Mouse (Mus musculus) midbrain, postnatal 0 days (tissue): ENCODE measurements around the gene Tdrd3. TPM values are rescaled to one million over a fixed set of nuclear protein-coding genes. Genes with fewer than 3 reads are reported as not detected.

Experiments
- ATAC-seq: fragments of 200-750 bp; cut with Nextera tagmentation; 2 replicates; pipeline ENCODE4 v1.8.0; 2017; ENCODE audit warnings: moderate number of reproducible peaks, mild to moderate bottlenecking, moderate TSS enrichment, moderate library complexity; ENCODE audit not compliant: low FRiP score
- DNase-seq: peaks from one replicate; pipeline ENCODE4 v3.0.0-alpha.2; 2015; ENCODE audit warnings: low spot score
- H3K27ac ChIP-seq: fragments of 300-500 bp; sonication (generic); 2 replicates; pipeline ENCODE4 v1.5.1; 2014; ENCODE audit warnings: low read depth, mild to moderate bottlenecking, low read length, mixed read lengths
- H3K27me3 ChIP-seq: fragments of 300-500 bp; sonication (generic); 2 replicates; pipeline ENCODE4 v1.6.1; 2014; ENCODE audit warnings: low read length, control low read depth, mixed read lengths; ENCODE audit not compliant: insufficient read depth
- H3K36me3 ChIP-seq: fragments of 300-500 bp; sonication (generic); 2 replicates; pipeline ENCODE4 v1.6.1; 2014; ENCODE audit warnings: low read length, control low read depth, mixed read lengths; ENCODE audit not compliant: insufficient read depth
- H3K4me1 ChIP-seq: fragments of 300-500 bp; sonication (generic); 2 replicates; pipeline ENCODE4 v1.6.1; 2014; ENCODE audit warnings: mild to moderate bottlenecking, control low read depth, antibody characterized with exemption, low read length, mixed read lengths; ENCODE audit not compliant: insufficient read depth
- H3K4me2 ChIP-seq: fragments of 300-500 bp; sonication (generic); 2 replicates; pipeline ENCODE4 v1.6.1; 2014; ENCODE audit warnings: low read depth, mild to moderate bottlenecking, low read length, mixed read lengths; ENCODE audit not compliant: poor library complexity, severe bottlenecking
- H3K4me3 ChIP-seq: fragments of 300-500 bp; sonication (generic); 2 replicates; pipeline ENCODE4 v1.5.1; 2014; ENCODE audit warnings: low read depth, mild to moderate bottlenecking, low read length, moderate library complexity
- H3K9ac ChIP-seq: fragments of 300-500 bp; sonication (generic); replicated peaks from 2 replicates; pipeline ENCODE4 v1.6.1; 2014; ENCODE audit warnings: mild to moderate bottlenecking, low read length, moderate library complexity, mixed read lengths; ENCODE audit not compliant: poor library complexity, severe bottlenecking
- H3K9me3 ChIP-seq: fragments of 300-500 bp; sonication (generic); 2 replicates; pipeline ENCODE4 v1.6.1; 2016; ENCODE audit warnings: low read length, control low read depth
- CTCF ChIP-seq: IDR thresholded peaks from 2 replicates; pipeline ENCODE4 v1.5.1; 2016; ENCODE audit warnings: antibody characterized with exemption, mild to moderate bottlenecking
- WGBS: fragments of 180-500 bp; shearing (Covaris S2); extraction: QIAGEN DNeasy Blood & Tissue Kit; methylation state at CpG from one replicate; pipeline ENCODE4 v1.1.7; 2014; 5-methylcytosine and 5-hydroxymethylcytosine counted together
- polyA plus RNA-seq: library from polyadenylated mRNA; unstranded; fragments of >200 nt; fragmentation: Nextera tagmentation; extraction: Ambion mirVana; gene quantifications from 2 replicates; pipeline ENCODE4 v1.2.1, GENCODE M21; 2015
- total RNA-seq: library from RNA; depleted of rRNA; stranded (reverse); fragments of >200 nt; gene quantifications from 2 replicates; pipeline ENCODE4 v1.2.3, GENCODE M21; 2014

Tdrd3 gene
- total and polyA plus RNA-seq, 2 experiments from 2014 or later = 25.7 to 31.1 TPM

DNA sequence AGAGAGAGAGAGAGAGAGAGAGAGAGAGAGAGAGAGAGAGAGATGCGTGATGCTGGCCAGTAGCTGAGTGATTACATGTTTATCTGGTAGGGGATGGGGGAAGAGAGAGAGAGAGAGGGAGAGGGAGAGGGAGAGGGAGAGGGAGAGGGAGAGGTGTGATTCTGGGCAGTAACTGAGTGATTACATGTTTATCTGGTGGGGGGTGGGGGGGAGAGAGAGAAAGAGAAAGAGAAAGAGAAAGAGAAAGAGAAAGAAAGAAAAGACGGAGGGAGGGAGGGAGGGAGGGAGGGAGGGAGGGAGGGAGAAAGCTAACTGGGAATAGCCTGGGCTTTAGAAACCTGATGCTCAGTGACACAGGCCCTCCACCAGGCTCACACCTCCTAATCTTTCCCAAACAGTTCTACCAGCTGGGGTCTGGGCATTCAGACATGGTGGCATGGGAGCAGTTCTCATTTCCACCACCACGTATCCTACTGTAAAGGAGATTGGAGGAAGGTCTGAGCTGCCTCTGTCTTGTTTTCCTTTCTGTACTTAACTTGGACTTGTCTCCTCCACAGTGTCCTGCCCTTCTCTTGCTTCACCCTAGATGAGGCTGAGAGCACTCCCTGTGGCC is 62.0 kb downstream of the Tdrd3 start:
- Histone ChIP-seq H3K27me3 (no peaks in the 10 kb centered on the region), H3K27ac (no peak overlapping the region), H3K4me3 (no peak overlapping the region), H3K4me1 (no peaks in the 10 kb centered on the region), H3K36me3 (peaks cover 6% of the 10 kb centered on the region; the same call in 1 of the 2 replicates), H3K9me3 (no peaks in the 10 kb centered on the region), H3K4me2 (no peak overlapping the region), H3K9ac (no peak overlapping the region)
- no peak for TF ChIP-seq CTCF
- ATAC-seq (no peak), DNase-seq (no peak)
- 74% methylated on average over 2 of the region's 3 CpGs for WGBS

DNA sequence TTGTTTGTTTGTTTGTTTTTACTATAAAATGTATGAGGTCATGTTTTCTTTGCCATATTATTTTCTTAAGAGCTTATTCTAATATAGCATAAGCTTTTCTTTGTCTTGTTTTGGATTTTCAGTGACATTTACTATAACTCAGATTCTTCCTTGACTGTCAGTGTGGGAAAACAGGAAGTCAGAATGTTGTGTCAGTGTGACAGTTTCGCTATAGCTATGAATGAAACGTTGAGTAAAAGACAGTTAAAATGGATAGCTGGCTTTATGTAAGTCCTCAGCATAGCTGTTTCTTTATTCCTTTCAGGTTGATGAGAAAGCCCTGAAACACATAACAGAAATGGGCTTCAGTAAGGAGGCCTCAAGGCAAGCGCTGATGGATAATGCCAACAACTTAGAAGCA is 69.4 kb downstream of the Tdrd3 start:
- Histone ChIP-seq H3K4me2 (no peak overlapping the region), H3K4me3 (no peak overlapping the region), H3K9ac (no peak overlapping the region), H3K9me3 (no peaks in the 10 kb centered on the region), H3K27ac (no peak overlapping the region), H3K27me3 (no peaks in the 10 kb centered on the region), H3K36me3 (peaks cover 10% of the 10 kb centered on the region), H3K4me1 (no peaks in the 10 kb centered on the region)
- WGBS = 87% methylated on average over 3 of the region's 3 CpGs
- ATAC-seq = no peak
- DNase-seq = no peak
- no peak for TF ChIP-seq CTCF

DNA sequence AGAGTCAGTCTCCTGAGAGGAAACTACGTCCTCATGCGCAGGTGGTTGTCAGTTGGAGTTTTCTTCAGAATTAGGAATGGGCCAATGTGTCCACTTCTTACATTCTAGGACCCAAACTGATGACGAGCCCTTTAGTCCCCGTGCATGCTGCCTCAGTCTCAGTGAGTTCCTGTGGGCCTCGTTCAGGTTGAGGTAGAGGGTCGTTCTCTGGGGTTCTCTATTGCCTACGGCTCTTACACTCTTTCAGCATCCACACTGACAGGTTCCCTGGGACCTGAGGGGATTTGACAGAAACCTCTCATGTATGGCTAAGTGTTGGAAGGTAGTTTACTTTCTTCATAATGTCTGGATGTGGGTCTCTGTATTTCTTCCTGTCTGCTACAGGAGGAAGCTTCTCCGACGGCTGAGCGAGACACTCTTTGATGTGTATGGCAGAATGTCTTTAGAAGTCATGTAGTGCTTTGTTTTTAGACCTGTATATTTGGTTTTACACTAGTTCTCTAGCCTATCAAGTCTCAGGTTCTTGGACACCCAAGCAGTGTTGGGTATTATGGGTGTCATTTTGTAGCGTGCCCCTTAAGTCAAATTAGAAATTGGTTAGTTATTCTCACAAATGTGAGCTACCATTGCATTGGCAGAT is 81.6 kb downstream of the Tdrd3 start:
- Histone ChIP-seq H3K9me3 (no peaks in the 10 kb centered on the region), H3K27me3 (no peaks in the 10 kb centered on the region), H3K27ac (no peak overlapping the region), H3K4me3 (no peak overlapping the region), H3K9ac (no peak overlapping the region), H3K4me1 (no peaks in the 10 kb centered on the region), H3K4me2 (no peak overlapping the region), H3K36me3 (no peaks in the 10 kb centered on the region)
- TF ChIP-seq CTCF = no peak
- DNase-seq = no peak
- ATAC-seq = no peak
- WGBS = 93% methylated on average over 11 of the region's 11 CpGs

DNA sequence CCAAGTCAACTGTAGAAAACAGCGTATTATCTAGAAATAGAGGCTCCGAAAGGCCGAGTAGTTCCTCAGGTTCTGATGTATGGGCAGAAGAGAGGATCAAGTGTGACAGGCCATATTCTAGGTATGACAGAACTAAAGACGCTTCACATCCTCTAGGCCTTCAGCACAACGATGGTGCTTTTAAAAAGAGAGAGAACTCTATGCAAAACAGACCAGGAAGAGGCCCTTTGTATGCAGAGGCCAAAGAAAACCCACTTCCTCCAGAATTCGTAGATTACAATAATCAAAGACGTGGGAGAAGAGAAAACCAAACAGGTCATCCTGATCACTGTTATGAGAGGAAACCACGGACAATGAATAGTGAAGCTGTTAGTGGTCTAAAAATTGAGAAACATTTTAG is 89.5 kb downstream of the Tdrd3 start:
- Histone ChIP-seq H3K4me1 (no peaks in the 10 kb centered on the region), H3K27ac (no peak overlapping the region), H3K27me3 (no peaks in the 10 kb centered on the region), H3K9me3 (no peaks in the 10 kb centered on the region), H3K4me3 (no peak overlapping the region), H3K9ac (no peak overlapping the region), H3K36me3 (peaks cover 10% of the 10 kb centered on the region), H3K4me2 (no peak overlapping the region)
- ATAC-seq (no peak), DNase-seq (no peak)
- no peak for TF ChIP-seq CTCF
- WGBS = 97% methylated on average over 8 of the region's 8 CpGs

DNA sequence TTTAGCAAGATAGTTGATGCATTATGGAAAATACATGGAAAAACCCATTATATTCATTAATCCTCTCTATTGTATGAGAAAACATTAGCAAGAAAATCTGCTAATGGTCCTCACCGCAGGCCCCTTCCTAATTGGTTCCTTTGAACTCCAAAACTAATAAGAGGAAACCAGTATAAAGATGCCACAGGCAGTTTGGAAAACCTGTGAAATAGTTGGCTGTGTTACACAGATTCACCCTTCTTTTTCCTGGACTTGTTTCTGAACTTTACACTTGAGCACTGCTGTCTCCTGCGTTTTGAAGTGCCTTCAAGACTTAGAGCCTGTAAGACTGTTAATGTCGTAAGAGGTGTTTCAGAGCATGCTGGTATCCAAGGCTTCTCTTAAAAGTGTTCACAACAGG is 98.8 kb downstream of the Tdrd3 start:
- Histone ChIP-seq H3K4me2 (no peak overlapping the region), H3K9me3 (no peaks in the 10 kb centered on the region), H3K27ac (no peak overlapping the region), H3K27me3 (no peaks in the 10 kb centered on the region), H3K4me1 (no peaks in the 10 kb centered on the region), H3K36me3 (no peaks in the 10 kb centered on the region), H3K9ac (no peak overlapping the region), H3K4me3 (no peak overlapping the region)
- WGBS = 56% methylated on average over 3 of the region's 3 CpGs
- TF ChIP-seq CTCF = no peak
- ATAC-seq = no peak
- DNase-seq = no peak

DNA sequence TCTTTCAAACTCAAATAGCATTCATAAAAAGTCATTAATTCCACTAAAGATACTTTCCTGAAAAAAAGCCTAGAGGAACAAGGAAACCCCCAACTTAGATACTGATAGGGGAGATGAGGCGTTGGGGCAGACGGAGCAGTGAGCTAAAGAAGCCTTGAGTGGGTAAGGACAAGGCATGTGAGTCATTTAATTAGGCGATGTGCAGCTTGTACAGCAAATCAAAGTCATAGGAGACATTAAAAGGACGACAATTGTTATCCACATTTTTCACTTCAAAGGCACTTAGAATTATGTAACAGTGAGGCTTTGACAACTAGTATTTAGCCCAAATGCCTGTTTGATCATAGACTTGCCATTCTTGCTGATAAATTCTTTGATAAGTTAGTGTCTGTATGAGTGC is 100.9 kb downstream of the Tdrd3 start:
- H3K27ac ChIP-seq = no peak overlapping the region
- no peak overlapping the region for H3K9ac ChIP-seq
- DNase-seq = no peak
- TF ChIP-seq CTCF = no peak
- WGBS = 81% methylated on average over 4 of the region's 4 CpGs
- H3K4me2 ChIP-seq = no peak overlapping the region
- H3K27me3 ChIP-seq = no peaks in the 10 kb centered on the region
- H3K4me1 ChIP-seq = no peaks in the 10 kb centered on the region
- no peaks in the 10 kb centered on the region for H3K36me3 ChIP-seq
- H3K9me3 ChIP-seq = no peaks in the 10 kb centered on the region
- ATAC-seq = no peak
- H3K4me3 ChIP-seq = no peak overlapping the region
